Mouse (Mus musculus) layer of hippocampus, adult 11-12 months (tissue): ENCODE results near the gene Cyp3a13.
"Not testable (repeated sequence)": the region's sequence is repeated elsewhere in the genome, so short reads cannot be mapped to it uniquely, and the experiment has no call there.

Experiments
- DNase-seq: peaks from one replicate; pipeline ENCODE4 v3.0.0; 2022; ENCODE audit warnings: low spot score

The Cyp3a13 gene

GRCm38 (mm10) chr5:137921532-137921931 lies at the start of gene Cyp3a13:
TSS of gene Cyp3a13 (minus strand) at chr5:137921619.
- DNase-seq = no peak

GRCm38 (mm10) chr5:137966492-137966891 lies 45.1 kb upstream of the Cyp3a13 start:
- DNase-seq = peak; percentile 69

GRCm38 (mm10) chr5:137962945-137963344 lies 41.5 kb upstream of the Cyp3a13 start, which contains the start of gene Gjc3:
TSS of gene Gjc3 (minus strand) at chr5:137963098.
- DNase-seq = peak; percentile 11

GRCm38 (mm10) chr5:137956404-137956803 lies 35.0 kb upstream of the Cyp3a13 start:
- no peak for DNase-seq

GRCm38 (mm10) chr5:137951218-137951617 lies 29.8 kb upstream of the Cyp3a13 start:
- peak; percentile 24 for DNase-seq

GRCm38 (mm10) chr5:137947303-137947702 lies 25.9 kb upstream of the Cyp3a13 start:
- no peak for DNase-seq

GRCm38 (mm10) chr5:137943133-137943532 lies 21.7 kb upstream of the Cyp3a13 start:
- no peak for DNase-seq

GRCm38 (mm10) chr5:137940948-137941347 lies 19.5 kb upstream of the Cyp3a13 start:
- DNase-seq = no peak

GRCm38 (mm10) chr5:137937238-137937637 lies 15.8 kb upstream of the Cyp3a13 start:
- no peak for DNase-seq

- no peak for DNase-seq
Observed at GRCm38 (mm10) chr5:137936486-137936885, 15.1 kb upstream of the Cyp3a13 start.

- not testable (repeated sequence) for DNase-seq
Observed at GRCm38 (mm10) chr5:137933934-137934333, 12.5 kb upstream of the Cyp3a13 start.

GRCm38 (mm10) chr5:137928439-137928838 lies 7.0 kb upstream of the Cyp3a13 start:
- no peak for DNase-seq

- DNase-seq = no peak
Observed at GRCm38 (mm10) chr5:137922171-137922570, 752 bp upstream of the Cyp3a13 start.

- no peak for DNase-seq
Observed at GRCm38 (mm10) chr5:137915550-137915949, 5.9 kb downstream of the Cyp3a13 start.

- DNase-seq = no peak
Observed at GRCm38 (mm10) chr5:137914508-137914907, 6.9 kb downstream of the Cyp3a13 start.

- no peak for DNase-seq
Observed at GRCm38 (mm10) chr5:137909564-137910262, 11.7 kb downstream of the Cyp3a13 start.

GRCm38 (mm10) chr5:137897812-137898211 lies 23.6 kb downstream of the Cyp3a13 start:
- DNase-seq = no peak

- DNase-seq = no peak
Observed at GRCm38 (mm10) chr5:137892954-137893353, 28.5 kb downstream of the Cyp3a13 start.

GRCm38 (mm10) chr5:137887666-137888065 lies 33.8 kb downstream of the Cyp3a13 start:
- DNase-seq = no peak

- DNase-seq = peak; percentile 60
Observed at GRCm38 (mm10) chr5:137885894-137886293, 35.5 kb downstream of the Cyp3a13 start.

- no peak for DNase-seq
Observed at GRCm38 (mm10) chr5:137883345-137883744, 38.1 kb downstream of the Cyp3a13 start.

- DNase-seq = no peak
Observed at GRCm38 (mm10) chr5:137882922-137883321, 38.5 kb downstream of the Cyp3a13 start.

GRCm38 (mm10) chr5:137877860-137878259 lies 43.6 kb downstream of the Cyp3a13 start:
- DNase-seq = peak; percentile 29

GRCm38 (mm10) chr5:137875054-137875453 lies 46.4 kb downstream of the Cyp3a13 start:
- DNase-seq = no peak
